Mouse (Mus musculus): ENCODE measurements around the gene Dnmt3a.
A peak's percentile ranks its signal among the peaks of the same experiment; 100 is the strongest.

Dnmt3a gene

DNA sequence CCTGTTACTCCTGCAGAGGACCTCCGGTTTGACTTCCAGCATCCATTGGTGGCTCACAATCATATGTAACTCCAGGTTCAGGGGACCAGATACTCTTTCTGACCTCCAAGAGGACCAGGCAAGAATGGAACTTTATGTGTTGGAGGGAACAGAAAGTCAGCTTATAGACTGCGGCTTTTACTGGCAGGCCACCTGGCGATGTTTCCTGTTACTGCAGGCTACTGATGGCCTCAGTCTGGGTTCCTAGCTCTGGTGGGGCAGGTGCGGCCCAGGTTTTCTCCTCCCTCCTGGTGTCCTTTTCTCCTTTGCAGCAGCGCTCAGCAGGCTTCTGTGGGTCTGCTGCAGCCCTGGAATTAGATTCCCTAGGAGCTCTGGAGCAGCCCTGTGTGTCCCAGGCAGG lies 46.7 kb downstream of the Dnmt3a start:
- no peak for DNase-seq (ENCODE audit: low spot score)

DNA sequence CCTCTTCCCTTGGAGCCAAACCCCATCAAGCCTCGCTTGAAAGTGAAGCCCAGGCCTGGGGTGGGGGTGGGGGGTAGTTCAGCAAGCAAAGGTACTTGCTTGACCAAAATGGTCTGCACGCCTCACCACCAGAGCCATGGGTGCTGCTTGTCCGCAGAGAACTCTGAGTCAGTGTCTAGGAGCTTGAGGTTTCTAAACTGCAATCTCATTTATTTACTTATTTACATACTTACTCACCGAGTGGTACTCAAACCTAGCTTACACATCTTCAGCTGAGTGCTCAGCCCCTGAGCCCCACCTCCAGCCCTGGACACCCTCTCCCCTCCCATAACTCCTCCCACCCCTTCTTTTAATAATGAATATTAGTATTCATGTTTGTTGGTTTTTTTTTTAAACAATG lies 48.6 kb downstream of the Dnmt3a start:
- no peak for DNase-seq (ENCODE audit: low spot score)

DNA sequence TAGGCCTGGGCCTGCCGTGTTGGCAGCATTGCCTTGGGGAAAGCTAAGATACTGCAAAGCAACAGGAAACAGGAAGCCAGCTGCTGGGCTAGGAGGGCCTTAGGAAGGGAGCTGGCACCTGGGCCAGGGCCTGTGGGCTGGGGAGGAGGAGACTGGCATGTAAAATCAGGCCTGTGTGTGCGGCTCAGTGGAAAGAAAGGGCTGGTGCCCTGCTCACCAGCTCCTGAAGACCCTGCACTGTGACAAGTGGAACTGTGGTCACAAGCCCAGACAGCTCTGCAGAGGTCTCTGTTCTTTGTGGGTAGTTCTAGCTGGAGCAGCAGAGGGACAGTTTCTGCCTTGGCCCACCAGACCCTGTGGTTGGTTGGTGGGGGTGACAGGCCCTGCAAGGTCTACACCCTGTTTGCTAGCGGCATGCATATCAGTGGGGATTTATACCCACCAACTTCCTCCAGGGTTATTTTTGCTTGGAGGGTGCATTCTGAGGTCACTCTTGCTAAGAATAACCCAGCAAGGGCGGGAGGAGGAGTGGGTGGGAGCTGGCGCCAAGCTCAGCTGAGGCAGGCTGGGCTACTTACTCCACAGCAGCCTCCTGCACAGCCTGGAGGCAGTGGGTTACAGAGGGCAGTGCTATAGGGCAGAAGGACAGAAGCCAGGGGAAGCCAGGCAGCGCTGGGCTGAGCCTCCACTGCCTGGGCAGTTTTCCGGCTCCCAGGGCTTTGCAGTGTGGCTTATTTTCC lies 50.1 kb downstream of the Dnmt3a start:
- no peak for DNase-seq (ENCODE audit: low spot score)

DNA sequence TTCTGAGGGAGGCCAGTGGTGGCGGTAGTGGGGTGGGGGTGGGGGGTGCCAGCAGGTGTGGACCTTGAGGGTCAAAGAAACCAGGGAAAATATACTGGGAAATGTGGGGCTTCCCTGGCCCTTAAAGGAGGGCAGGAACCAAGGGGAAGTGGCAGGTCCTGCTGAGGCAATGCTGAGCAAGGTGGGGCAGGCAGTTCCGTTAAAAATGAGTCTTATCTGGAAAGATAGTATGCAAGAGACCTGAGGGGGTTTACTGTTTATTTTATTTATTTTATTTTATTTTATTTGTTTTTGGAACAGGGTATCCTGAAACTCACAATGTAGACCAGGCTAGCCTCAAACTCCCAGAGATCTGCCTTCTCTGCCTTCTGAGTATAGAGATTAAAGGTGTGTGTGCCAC lies 50.9 kb downstream of the Dnmt3a start:
- DNase-seq (ENCODE audit: low spot score) = no peak

DNA sequence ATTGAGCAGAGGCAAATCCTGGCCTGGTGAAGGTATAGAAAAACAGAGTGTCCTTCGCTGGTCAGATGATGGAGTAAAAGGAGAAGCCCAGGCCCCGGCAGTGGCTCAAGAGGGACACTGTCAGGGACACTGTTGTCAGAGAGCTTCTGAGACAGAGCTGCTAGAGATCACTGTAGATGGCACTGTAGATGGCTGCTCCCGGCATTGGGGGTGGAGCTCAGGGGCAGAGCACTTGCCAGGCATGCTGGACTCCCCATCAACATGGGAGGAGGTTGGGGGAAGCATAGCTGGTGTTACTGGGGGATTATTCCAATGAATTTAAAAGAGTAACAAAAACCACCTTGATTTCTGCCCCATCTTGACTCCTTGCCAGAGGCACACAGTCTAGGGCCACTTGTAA lies 51.4 kb downstream of the Dnmt3a start:
- no peak for DNase-seq (ENCODE audit: low spot score)

DNA sequence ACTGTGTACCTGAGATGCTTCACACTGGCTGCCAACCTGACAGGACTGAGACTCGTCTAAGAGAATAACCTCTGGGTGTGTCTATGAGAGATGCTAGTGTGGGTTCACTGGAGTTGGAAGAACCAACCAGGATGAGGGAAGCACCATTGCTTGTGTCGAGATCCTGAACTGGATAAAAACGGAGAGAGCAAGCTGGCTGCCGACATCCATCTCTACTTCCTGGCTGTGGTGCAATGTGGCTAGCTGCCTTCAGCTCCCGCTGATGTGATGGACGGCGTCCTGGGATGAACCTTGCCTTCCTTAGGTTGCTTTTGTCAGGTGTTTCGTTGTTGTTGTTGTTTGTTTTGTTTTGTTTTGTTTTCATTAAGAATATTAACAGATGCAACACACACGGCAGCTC lies 52.0 kb downstream of the Dnmt3a start:
- no peak for DNase-seq (ENCODE audit: low spot score)

DNA sequence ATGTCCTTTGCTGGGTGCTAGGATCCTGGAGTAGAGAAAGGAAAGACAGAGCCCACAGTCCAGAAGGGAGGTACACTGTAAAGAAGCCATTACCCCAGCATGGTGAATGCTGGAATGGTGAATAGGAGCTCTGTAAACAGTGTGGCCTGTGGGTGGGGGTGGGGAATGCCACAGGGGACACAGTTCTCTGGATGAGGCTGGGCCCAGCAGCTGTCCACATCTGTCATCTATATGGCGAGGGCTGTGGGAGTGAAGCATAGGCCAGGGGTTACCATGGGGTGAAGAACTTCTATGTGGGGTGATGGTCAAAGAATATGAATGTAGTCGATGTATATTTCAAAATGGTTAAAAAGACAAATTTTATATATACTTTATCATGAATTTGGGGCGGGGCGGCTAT lies 52.9 kb downstream of the Dnmt3a start:
- DNase-seq (ENCODE audit: low spot score) = no peak

DNA sequence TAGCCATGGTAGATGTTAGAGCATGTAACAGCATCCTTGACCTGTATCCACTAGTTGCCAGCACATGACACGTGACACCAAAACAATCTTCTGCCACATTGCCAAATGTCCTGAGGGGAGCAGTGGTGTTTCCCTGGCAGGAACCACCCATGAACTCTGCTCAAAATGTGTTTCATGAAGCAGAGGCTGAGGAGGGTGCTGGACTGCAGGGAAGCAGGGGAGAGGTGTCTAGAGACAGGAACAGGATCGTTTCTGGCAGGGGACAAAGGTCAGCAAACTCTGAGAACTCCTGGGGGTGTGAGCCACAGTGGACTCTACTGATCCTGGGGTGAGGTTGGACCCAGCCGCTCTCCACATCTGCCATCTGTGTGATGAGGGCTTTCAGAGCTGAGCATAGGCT lies 53.7 kb downstream of the Dnmt3a start:
- DNase-seq (ENCODE audit: low spot score) = no peak

DNA sequence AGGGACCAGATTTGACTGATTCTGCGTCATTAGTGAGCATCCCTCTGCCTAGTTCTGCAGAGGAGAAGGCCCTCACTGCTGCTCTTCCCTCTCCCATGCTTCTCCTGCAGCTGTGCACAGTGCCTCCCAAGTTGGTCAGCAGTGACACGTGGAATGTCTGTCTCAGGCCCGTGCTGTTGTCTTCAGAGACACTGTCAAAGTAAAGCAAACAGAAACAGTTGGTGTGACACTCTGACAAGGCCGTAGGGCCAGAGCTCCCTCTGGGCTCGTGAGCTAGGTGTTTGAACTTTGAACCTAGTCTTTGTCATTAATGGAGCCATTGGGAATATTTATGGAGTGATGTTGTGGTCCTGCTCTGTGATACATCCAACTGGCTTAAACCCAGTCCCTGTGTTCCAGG lies 54.2 kb downstream of the Dnmt3a start:
- DNase-seq (ENCODE audit: low spot score) = no peak

DNA sequence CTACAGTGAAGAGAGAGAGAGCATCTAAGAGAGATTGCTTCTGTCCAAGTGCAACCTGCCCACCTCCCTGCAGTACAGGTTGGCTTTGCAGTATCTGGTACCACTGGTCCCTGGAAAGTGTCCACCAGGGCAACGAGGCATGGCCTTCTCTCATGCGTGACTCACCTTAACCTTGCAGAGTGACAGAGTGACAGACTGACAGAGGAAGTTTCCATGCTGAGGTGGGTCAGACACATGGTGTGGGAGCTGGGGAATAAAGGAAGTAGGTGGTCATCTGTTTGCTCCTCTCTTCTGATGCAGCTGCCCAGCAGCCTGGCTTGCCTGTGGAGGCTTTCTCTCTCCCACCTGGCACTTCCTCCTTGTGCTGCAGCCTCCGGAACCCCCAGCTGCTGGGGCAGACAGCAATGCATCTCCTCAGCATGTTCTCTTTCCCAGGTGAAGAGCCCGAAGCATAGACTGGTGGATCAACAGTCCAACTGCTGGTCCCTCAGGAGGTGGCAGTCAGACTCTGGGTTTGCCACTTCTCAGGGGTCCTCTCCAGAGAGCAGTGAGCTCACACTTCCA lies 55.9 kb downstream of the Dnmt3a start:
- DNase-seq (ENCODE audit: low spot score) = no peak

DNA sequence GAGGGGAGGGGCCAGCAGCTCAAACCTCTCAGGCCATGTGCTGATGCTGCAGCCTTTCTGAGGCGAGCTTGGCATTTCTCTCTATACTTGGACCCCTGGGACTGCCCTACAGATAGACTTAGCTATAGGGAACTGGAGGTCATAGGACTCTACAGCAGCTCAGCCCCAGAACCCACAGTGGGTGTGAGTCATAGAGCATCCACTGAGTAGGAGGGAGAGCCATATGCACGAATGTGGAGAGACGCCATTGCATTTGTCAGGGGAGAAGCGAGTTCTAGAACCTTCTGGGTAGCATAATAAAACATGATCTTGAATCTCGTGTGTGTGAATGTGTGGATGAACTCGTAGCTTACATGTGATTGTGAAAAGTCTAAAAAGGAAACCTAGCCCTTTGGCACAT lies 56.4 kb downstream of the Dnmt3a start:
- no peak for DNase-seq (ENCODE audit: low spot score)

DNA sequence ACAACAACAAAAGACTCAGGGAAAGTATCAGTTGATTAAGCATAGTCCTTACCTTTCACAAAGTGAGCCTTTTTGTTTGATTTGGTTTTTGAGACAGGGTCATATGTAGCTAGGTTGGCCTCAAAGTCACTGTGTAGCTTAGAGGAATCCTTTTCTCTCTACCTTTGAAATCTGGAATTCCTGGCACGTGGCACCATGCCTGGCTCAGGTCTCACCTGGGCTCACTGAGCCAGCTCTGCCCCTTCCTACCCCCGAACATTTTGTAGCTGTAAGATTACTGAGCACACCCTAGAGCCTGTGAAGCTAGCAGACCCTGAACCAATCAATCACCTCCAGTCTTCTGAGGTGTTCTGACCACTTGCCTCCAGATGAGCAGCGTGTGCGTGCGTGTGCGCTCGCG lies 58.4 kb downstream of the Dnmt3a start:
- DNase-seq (ENCODE audit: low spot score) = no peak

DNA sequence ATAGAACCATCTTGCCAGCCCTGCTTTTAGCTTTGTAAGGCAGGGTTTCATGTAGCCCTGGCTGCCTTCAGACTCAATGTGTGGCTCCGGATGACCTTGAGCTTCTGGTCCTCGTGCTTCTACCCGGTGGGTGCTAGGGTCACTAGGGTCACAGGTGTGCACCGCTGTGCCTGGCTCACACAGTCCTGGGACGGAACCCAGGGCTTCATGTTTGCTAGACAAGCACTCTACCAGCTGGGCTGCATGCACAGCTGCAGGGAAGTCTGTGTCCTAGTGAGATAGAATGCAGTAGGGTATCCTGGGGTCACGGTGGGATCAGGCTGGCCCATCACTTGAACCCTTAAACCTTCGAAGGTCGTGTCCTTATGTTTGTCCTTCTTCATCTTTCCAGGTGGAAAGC lies 59.8 kb downstream of the Dnmt3a start:
- no peak for DNase-seq (ENCODE audit: low spot score)

DNA sequence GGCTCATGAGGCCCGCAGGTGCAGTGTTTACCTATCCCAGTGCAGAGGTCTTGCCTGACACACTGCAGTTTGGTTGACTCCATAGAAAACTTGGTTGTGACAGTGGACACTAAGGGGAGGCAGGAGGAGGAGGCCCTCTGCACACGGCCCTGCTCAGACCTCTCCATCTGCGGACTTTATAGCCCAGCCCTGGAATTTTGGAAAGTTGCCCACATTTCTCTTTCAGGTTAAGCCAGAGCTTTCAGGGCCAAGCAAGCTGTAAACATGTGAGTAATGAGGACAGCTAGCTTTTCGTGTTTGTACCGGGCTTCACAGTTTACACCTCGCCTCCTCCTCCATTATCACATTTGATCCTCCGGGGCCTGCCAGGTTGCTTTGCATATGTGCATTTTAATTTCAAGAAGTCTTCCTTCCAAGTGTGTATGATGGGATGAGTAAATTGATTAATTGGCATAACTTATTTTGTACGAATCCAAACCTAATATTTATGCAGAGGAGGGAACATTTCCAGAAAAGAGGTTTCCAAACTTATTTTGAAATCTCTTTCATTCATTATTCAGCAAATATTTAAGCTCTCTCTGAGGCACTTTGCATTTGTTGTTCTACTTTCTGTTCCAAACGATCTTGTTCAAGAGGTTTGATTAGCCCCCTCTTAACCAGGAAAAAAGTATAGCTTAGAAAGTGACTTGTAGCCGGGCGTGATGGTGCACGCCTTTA lies 61.0 kb downstream of the Dnmt3a start:
- no peak for DNase-seq (ENCODE audit: low spot score)

DNA sequence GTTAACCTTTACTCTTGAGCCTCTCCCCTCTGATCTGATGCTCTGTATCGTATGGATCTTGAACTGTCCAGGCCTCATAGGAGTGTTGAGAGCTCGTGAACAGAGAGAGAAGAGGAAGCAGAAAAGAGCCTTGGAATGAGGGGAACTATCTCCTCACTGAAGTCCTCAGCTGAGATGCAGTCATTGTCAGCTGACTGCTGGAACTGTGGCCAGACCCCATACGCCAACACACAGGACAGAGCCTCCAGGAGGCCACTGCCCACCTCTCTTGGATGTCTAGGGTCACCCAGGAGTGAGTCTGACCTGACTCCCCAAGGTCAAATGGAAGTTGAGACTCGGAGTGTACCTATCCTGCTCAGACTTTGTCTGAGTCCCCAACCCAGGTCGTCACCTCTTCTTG lies 62.3 kb downstream of the Dnmt3a start:
- no peak for DNase-seq (ENCODE audit: low spot score)

DNA sequence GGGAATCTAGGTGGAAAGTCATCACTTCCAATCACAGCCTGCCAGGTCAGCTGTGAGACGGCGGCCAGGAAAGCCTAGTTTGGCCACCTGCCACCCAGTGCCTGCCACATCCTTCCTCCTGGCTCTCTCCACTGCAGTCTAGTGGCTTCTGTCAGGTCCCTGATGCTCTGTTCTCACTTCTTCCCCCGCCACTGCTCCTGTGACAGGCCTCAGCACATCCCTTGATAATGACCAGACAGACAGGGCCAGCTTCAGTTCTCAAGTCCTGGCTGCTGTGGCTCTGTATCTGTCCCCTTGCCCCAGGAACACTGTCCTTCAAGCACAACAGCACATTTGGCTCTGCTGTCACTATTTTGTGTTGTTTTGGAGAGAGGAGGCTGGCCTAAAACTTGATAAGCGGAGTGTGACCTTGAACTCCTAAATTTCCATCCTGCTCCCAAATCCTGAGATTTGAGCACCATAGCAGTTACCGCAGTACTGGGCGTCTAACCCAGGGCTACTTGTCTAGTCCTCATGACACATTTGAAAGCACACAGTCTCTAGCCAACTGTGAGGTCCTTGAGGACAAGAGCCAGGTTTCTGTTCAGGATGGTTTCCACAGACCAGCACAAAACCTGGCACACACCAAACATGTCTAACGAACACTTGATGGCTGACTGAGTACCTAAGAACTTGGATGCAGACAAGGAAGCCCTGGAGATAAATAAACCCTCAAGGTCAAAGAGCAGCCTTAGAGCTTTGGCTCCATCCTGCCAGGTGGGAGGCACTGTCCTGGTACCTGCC lies 63.1 kb downstream of the Dnmt3a start:
- DNase-seq (ENCODE audit: low spot score) = no peak

DNA sequence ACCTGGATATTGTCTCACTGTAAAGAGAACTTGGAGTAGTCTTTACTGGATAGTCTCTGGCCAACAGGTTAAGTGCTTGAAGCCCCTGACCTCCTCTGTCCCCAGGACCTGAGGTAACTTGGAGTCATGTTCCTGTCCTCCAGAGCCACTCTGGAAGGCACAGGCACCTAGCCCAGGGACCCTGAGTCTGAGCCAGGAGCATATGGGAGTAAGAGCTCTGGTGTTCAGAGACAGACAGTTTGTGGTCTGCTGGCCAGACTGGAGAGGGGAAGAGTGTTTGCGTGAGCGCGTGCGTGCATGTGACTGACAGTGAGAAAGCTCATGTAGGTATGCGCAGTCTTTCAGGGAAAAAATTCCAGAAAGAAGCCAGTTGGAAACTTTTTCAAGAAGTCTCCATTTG lies 64.2 kb downstream of the Dnmt3a start:
- no peak for DNase-seq (ENCODE audit: low spot score)

DNA sequence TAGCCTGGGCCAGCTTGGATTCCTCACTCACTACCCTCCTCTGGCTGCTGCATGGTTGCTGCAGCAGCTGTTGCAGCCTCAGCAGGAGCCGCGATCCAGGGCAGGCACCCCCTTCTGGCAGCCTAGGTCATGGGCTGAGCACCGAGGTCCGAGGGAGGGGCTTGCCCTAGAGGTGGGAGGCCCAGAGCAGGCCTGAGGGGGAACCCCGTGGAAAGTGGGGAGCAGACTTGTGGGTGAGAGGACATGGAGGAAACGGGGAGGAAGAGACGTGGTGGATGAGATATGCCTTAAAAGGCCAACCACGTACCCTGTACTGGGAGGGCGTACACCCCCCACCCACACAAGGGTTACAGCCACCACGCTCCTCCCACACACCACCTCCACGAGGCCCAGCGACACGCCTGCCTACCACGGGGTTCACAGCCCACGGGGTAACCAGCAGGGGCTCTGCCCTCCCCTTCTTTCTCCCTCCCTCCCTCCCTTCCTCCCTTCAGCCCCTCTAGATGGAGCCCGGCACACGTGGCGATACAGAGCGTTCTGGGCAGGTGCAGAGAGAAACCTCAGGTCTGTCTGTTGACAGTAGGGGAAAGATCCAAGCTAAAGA lies 65.2 kb downstream of the Dnmt3a start:
- DNase-seq (ENCODE audit: low spot score) = peak; percentile 65

DNA sequence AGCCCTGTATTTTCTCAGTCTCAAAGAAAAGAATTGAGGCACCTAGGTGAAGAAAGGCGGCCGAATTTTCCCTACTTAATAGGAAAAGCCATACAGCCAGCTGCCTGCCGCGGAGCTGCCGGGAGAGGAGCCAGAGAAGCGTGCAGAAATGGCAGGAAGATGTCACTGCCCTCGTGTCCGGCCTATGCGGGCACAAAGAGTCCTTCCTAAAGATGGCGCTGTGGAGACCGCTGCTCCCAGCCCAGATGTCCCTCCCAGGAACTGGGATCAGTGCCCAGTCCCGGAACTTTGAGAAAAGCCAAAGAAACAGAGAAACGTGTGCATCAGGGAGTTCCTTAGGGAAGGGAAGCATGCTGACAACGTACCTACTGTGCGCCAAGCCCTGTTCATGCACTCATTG lies 65.8 kb downstream of the Dnmt3a start:
- peak; percentile 75 for DNase-seq (ENCODE audit: low spot score)

DNA sequence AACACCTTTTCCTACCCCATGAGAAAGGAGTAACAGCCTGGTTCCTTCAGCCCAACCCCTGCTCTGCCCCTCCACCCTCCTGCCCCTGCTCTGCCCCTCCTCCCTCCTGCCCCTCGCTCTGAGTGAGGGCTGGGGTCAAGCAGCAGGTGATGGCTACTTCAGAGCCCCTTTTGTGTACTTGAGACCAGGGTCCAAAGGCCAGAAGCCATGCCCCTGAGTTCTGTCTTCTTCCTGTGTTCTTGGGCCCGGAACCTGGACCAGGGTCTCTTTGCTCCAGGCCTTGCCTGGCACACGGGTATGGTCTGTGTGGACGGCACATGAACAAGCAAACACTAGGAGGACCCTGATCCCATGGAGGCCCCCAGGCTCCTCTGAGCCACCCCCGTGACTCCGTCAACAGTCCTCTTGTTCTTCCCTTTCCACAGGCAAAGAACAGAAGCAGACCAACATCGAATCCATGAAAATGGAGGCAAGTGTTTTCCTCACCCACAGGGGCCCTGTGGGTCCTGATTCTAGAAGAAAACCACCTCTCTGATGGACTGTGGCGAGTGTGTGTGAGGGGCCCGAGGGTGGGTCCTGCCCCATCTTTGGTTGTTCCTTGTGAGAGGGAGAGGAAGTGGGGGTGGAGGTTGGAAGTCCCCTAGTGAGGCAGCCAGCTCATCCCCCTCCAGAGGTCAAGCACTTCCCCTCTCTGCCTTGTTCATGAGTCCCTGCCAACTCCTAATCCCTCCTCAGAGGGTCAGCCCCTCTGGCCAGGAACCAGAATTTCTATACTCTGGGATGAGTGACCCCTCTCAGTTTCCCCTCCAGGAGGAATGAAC lies 66.8 kb downstream of the Dnmt3a start:
- DNase-seq (ENCODE audit: low spot score) = no peak

DNA sequence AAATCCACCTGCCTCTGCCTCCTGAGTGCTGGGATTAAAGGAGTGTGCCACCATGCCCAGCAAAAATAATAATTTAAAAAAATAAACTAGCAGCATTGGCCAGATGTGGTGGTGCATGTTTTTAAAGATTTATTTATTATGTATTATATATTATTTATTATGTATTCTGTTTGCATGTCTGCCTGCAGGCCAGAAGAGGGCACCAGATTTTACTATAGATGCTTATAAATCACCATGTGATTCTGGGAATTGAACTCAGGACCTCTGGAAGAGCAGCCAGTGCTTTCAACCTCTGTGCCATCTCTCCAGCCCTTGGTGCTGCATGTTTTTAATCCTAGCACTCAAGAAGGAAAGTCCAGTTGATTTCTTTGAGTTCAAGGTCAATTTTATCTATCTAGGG lies 69.7 kb downstream of the Dnmt3a start:
- no peak for DNase-seq (ENCODE audit: low spot score)

DNA sequence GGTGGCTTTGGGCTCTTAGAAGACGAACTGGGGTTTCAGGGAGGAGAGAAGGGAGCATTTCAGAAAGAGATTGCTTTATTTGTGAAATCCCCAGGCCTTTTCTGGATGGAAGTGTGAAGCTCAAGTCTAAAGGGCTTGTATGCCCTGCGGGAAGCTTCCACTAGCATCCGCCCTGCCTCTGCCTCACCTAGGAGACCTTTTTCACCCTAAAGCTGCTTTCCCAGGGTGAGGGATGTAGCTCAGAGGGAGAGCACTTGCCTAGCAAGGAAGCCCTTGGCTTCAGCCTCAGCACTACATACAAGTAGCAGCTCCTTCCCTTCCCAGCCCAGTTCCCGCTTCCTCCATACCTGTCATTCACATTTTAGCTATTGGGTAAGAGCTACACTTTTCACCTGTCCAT lies 71.6 kb downstream of the Dnmt3a start:
- DNase-seq (ENCODE audit: low spot score) = no peak

Measured in embryo, embryonic 10.5 days (tissue).